Mouse (Mus musculus): ENCODE results near the gene Itgb3bp. TPM values are rescaled to one million over a fixed set of nuclear protein-coding genes. Genes with fewer than 3 reads are reported as not detected.

The Itgb3bp gene
- 1.3 and 2.1 TPM in 2 replicates for total RNA-seq (2015; ENCODE audit: low replicate concordance)
- total RNA-seq (2017; ENCODE audit: low replicate concordance), result 1.7 and 1.9 TPM in 2 replicates

DNA sequence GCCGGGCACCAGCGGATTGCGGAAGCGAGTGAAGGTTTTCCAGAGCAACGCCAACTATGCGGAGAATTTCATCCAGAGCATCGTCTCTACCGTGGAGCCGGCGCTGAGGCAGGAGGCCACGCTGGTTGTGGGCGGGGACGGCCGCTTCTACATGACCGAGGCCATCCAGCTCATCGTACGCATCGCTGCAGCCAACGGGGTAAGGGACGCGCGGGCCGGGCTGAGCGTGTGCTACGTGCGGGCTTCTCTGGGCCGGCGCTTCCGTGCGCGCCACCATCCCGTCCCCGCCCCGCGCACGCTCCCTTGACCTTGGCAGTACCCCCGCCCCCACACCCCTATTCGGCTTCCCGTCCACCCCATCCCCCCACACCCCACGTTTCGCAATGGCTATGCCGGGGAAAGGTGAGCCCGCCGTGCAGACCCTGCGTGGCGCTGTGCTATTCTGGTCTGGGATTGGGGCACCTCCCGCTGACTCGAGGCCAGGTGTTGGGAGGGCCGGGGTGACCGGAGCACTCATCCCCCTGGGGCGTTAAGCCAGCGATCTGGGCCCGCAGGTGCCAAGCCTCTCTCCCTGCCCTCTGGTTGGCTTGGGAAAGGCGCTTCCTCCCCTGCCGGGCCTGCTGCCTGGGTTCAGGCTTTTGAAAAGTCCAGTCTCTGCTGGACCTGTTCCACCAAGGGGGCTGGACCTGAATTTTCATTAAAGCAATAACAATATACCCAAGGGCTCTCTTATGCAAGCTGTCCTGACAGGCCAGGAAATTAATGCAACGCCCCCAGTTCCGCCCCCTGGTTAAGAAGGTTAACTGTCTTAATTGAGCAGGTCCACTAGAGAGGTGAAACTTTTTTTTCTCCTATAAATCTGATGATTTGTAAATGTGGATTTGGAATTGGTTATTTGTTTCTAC lies at the start of gene Itgb3bp:
TSS of gene Itgb3bp (minus strand) at position 201 of the 905 bp plus-strand sequence.
- no peak for ATAC-seq (replicated peaks; ENCODE audit: low FRiP score, poor library complexity, severe bottlenecking)

DNA sequence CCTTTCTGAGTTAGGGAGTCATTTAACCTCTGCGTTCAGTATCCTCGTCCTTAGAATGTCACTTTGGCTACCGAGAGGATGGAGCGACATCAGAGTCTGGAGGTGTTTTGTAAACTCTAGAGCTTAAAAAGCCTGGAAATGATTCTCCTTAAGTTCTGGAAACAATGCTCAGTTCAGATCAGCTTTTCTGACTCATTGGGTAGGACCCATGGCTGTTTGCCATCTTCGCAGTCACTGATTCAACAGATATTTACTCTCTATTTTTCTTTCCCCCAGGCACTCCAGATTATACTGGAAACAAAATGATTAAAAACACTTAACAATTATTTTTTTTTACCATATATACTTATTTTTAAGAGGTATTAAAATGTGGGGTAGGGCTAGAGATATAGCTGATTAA lies 49.7 kb upstream of the Itgb3bp start:
- ATAC-seq (replicated peaks; ENCODE audit: low FRiP score, poor library complexity, severe bottlenecking), result no peak

GRCm38 (mm10) chr4:99974375-99974774 lies 44.8 kb upstream of the Itgb3bp start:
- ATAC-seq (replicated peaks; ENCODE audit: low FRiP score, poor library complexity, severe bottlenecking), result no peak

DNA sequence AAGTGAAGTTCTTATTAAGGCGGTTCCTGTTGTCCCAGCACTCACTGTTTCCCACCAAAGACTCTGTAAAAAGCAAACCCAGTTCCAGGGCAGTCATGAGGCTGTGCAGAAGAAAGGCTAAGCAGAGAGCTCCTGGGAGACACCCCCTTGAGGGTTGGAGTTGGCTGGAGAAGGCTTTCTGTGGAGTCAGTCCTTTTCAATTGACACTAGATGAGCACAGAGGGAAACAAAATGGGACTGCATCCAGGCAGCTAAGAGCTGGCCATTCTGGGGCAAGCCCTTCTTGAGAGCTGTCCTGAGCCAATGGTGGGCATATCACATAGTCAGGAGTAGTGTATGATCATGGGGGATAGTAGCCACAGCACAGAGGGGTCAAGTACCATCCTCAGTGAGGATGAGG lies 44.3 kb upstream of the Itgb3bp start:
- no peak for ATAC-seq (replicated peaks; ENCODE audit: low FRiP score, poor library complexity, severe bottlenecking)

- no peak for ATAC-seq (replicated peaks; ENCODE audit: low FRiP score, poor library complexity, severe bottlenecking)
These were observed 43.3 kb upstream of the Itgb3bp start for GRCm38 (mm10) chr4:99972886-99973285.

DNA sequence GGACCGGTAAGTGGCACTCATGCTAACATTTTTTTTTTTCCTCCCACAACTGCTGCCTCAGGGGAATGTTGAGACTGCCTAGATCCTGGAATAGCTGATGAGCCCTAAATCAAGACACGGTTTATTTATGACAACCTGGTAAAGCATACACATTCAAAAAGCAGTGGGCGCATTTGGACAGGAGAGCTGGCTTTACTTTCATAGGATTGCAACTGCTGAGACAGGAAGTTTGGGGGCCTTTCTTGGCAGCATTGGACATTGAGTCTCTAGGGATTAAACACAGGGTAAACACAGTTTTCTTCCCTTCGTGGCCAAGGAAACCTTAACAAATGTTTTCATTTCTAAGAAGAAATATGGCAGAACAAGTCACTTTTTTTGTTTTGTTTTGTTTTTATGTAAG lies 40.5 kb upstream of the Itgb3bp start:
- ATAC-seq (replicated peaks; ENCODE audit: low FRiP score, poor library complexity, severe bottlenecking), result no peak

DNA sequence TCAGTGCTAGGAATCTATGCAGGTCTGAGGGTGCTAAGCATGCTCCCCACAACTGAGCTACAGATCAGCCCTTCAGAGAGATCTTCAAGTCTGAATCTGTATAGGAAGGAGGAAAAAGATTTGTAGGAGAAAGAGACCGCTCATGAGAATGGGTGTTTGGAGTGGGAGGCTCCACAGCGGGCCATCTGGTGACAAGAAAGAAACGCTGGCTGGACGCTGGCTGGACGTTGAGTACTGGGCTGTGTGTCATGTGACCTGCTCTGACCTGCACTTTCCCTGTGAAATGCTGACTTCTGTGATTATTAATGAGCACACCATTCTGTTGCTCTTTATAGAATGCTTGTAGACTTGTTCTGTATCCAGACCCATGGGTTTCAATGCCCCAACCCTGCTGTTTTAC lies 39.7 kb upstream of the Itgb3bp start:
- no peak for ATAC-seq (replicated peaks; ENCODE audit: low FRiP score, poor library complexity, severe bottlenecking)

DNA sequence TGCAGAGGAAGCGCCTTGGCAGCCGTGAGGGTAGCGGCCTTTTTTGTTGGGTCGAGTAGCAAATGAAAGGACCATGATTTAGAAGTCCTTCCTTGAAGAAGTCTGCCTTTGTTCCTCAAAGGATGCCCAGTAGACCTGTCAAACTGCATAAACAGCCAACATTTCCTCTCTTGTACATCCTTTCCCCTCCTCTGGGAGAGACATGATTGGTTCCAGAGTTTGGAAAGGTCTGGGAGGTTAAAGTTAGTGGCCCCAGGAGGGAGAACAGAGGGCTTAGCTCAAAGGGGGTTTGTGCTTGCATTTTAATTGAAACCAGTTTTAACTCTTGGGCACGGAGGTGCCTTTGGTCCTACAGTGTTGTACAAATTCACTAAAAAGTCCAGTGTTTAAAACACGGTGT lies 36.9 kb upstream of the Itgb3bp start:
- ATAC-seq (replicated peaks; ENCODE audit: low FRiP score, poor library complexity, severe bottlenecking), result no peak

GRCm38 (mm10) chr4:99959308-99959707 lies 29.7 kb upstream of the Itgb3bp start:
- ATAC-seq (replicated peaks; ENCODE audit: low FRiP score, poor library complexity, severe bottlenecking), result no peak

- no peak for ATAC-seq (replicated peaks; ENCODE audit: low FRiP score, poor library complexity, severe bottlenecking)
These were observed 28.6 kb upstream of the Itgb3bp start for GRCm38 (mm10) chr4:99958084-99958815.

DNA sequence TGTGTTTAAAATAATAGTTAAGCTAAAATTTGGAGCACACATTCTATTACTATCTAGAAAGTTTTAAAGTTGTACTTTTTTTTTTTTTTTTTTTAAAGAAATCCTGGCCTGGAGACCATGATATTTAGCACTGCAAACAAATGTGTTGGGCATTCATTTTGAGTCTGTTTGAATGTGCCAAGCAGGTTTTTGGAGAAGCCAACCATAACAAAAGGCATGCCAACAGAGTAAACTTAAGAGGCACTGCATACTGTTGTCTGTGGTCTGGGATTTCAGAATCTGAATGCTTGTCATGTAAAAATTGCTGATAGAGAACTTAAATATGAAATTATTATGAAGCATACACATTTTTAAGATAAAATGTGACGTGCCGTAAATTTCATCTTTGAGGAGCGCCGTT lies 27.6 kb upstream of the Itgb3bp start:
- no peak for ATAC-seq (replicated peaks; ENCODE audit: low FRiP score, poor library complexity, severe bottlenecking)

DNA sequence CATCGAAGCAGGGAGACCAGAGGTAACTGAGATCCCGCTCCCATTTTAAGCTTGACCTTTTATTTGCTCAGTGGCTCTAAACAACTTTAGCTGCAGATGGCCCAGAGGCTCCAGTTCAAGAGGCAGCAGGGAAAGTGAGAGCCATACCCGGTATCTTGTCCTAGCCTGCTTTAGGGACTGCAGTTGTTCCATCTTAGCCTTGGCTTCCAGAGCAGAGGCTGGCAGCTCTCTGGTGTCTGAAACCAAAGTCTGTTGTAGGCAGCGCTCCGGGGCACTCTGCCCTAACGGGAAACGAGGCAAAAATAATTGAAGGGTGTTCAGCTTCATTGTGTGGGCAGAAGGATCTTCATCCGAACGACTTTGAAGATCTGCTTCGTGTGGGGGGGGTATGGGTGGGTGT lies 25.8 kb upstream of the Itgb3bp start:
- no peak for ATAC-seq (replicated peaks; ENCODE audit: low FRiP score, poor library complexity, severe bottlenecking)

GRCm38 (mm10) chr4:99953904-99954303 lies 24.3 kb upstream of the Itgb3bp start:
- ATAC-seq (replicated peaks; ENCODE audit: low FRiP score, poor library complexity, severe bottlenecking), result no peak

DNA sequence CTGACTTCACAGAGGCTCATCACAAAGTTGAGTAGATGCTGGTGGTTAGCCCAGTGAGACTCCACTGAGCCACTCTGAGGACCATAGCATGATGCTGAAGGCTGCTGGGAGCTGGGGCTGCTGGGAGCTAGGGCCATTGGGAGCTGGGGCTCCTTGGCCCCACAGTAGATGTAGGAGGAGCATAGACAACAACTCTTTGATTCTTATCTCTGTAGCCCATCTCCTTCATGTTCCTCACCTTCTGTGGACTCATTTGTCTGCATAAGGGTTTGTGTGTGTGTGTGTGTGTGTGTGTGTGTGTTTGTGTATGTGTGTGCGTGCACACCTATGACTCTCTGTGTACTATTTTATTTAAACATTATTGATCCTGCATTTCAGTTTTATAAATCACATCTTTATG lies 18.3 kb upstream of the Itgb3bp start:
- no peak for ATAC-seq (replicated peaks; ENCODE audit: low FRiP score, poor library complexity, severe bottlenecking)

- ATAC-seq (replicated peaks; ENCODE audit: low FRiP score, poor library complexity, severe bottlenecking), result no peak
These were observed 17.6 kb upstream of the Itgb3bp start for GRCm38 (mm10) chr4:99947192-99947591.

- no peak for ATAC-seq (replicated peaks; ENCODE audit: low FRiP score, poor library complexity, severe bottlenecking)
These were observed 16.9 kb upstream of the Itgb3bp start for GRCm38 (mm10) chr4:99946516-99946915.

DNA sequence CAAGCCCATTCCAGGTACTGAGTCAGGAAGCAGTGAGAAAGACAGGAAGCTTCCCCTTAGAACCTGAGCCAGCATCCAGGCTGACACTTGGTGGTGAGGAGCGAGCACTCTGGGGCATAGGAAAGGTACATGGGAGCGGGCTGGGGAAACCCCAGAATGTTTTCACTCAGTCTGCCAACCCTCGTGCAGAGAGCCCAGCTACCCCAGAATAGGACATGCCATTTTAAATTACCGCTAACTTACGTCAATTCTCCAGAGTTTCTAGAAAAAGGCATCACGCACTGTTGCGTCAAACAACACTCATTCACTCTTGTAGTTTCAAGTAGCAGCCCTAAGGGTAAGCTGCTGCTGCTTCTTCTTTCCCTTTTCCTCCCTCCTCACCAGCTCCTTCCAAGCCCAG lies 15.4 kb upstream of the Itgb3bp start:
- no peak for ATAC-seq (replicated peaks; ENCODE audit: low FRiP score, poor library complexity, severe bottlenecking)

DNA sequence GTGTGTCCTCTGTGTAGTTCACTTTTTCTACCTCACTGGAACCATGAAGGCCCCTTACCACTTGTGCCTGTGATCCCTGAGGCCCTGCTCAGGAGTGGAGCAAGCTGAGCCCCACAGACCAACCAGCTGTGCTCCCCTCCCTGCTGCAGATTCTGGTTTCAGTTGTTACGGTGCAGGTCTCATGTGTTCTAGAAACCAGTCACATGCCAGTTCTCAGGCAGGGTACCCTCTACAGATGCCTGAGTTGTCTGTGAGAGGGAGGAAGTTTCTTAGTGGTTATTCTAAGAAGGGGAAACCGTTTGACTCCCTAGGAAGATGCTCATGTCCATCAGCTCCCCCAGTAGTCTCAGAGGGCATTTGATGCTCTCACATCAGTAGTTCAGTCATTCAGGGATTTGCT lies 15.0 kb upstream of the Itgb3bp start:
- no peak for ATAC-seq (replicated peaks; ENCODE audit: low FRiP score, poor library complexity, severe bottlenecking)

DNA sequence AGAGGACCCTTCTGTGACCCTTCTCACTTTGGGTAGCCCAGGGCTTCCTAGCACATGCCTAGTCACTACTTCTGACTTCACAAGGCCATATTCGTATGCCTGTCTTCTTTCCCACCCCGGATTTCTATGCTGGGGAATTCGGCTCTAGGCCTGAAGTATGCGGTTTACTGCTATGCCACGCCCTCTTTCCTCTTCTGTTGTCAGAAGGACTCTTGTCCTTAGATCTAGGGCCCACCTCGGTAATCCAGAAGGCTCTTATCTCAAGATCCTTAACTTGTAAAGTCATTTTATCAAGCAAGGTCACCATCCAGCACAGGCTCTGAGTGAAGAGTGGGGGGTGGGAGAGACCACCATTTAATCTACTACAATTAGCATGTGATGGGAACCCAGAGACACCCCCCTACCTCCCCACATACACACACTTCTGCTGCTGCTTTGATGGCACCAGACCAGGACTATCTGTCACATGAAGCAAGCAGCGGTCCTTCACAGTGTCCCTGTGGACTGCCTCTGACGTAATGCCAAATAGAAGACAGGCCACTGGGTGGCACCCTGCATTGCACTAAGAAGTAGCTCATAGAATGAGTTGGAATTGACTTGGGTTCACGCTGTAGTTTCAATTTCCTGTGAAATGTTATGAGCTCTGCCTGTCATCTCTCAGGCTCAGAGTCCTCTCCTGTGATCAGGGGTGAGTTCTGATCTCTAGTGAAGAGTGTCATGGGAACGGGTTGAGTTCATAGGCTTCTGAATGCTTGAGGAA lies 12.2 kb upstream of the Itgb3bp start:
- ATAC-seq (replicated peaks; ENCODE audit: low FRiP score, poor library complexity, severe bottlenecking), result no peak
